Mouse (Mus musculus) sigmoid colon, adult 10 weeks (tissue): ENCODE data around the gene Gm45234. TPM values are rescaled to one million over a fixed set of nuclear protein-coding genes. Genes with fewer than 3 reads are reported as not detected.

Experiments used
- polyA plus RNA-seq: library from polyadenylated mRNA; stranded (reverse); fragments of 350-450 nt; fragmentation: Illumina TruSeq; extraction: RNeasy Lipid Tissue Mini Kit (QIAGEN cat#74804); gene quantifications from one replicate; pipeline ENCODE4 v1.2.3, GENCODE M21; 2014; ENCODE audit warnings: low read depth, low replicate concordance

Gene Gm45234
- not detected for polyA plus RNA-seq

GRCm38 (mm10) chr6:124755831-124756595 lies at the start of gene Gm45234, which contains the start of gene Atn1:
TSS of gene Gm45234 (minus strand) at chr6:124756021.
TSS of gene Atn1 (minus strand) at chr6:124756524.

GRCm38 (mm10) chr6:124779222-124779983 lies 23.6 kb upstream of the Gm45234 start, which contains the start of gene Lrrc23:
TSS of gene Lrrc23 (minus strand) at chr6:124779727.

GRCm38 (mm10) chr6:124769101-124769765 lies 13.4 kb upstream of the Gm45234 start, which contains the start of gene Eno2:
TSS of gene Eno2 (minus strand) at chr6:124769673.

GRCm38 (mm10) chr6:124740888-124741761 lies 14.7 kb downstream of the Gm45234 start, which contains the start of gene Grcc10:
TSS of gene Grcc10 (minus strand) at chr6:124741374.

DNA sequence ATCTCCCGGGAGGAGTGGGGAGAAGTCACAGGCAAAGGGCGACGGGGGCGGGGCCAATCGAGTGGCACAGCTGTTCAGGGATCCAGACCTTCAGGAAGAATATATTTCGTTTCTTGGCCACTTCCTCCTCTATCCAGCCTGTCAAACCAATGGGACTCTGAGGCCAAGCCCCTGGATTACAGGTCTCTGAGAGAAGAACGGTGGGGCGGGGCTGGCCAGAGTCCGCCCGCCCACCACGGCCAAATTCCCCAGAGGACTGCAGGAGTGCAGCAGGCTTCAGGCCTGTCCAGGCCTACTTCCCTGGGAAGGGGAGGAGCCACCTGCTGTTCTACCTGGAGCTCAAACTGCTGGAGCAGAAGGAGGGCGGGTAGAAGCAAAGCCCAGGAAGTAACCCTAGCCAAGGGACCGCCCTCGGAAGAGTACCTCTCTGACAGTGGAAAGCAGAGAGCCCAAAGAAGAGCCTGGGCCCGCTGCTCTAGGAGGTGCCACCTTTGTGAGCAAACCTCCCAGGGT lies 17.3 kb downstream of the Gm45234 start, which contains the start of gene Ptpn6:
TSS of gene Ptpn6 (minus strand) at position 204 of the 513 bp plus-strand sequence.

DNA sequence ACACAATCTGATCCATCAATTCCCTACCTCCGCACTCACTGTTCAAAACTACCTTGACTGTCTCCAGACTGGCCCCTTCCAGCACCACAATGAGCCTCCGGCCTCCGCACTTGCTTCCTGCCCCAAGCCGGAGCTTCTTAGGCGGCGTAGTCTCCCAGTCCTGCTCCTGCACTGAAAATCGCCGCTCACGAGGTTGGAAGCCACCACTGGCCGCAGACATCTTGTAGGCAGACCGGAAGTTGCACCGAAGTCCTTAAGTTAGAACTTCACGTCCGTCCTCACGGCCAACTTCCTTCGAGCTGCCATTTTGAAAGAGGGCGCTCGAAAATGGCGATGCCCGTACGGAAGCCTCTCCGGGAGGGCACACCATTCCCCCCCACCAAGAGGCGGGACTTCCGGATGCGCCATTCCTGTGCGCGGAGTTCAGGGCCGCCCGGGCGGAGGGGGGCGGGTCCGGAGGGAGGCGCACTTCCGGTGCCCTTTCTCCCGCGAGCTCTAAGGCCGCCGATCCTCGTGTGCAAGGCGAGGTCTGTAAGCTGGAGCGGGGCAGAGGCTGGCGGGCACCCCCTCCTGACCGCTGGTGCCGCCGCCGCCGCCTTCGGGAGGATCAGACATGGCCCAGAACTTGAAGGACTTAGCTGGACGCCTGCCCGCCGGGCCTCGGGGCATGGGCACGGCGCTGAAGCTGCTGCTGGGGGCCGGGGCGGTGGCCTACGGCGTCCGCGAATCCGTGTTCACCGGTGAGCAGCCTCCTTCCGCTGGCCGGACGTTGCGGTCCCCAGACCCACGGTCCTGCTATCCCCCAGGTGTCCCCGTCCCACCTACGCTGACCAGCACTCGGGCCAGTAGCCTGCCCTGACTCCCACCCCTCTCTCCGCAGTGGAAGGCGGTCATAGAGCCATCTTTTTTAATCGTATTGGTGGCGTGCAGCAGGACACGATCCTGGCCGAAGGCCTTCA lies 43.7 kb downstream of the Gm45234 start, which contains the start of the genes Emg1 and Phb2:
TSS of gene Emg1 (minus strand) at position 355 of the 959 bp plus-strand sequence.
TSS of gene Phb2 (plus strand) at position 513 of the 959 bp plus-strand sequence.

Other genes with a start within 250 kb of the Gm45234 start
- 11.3 TPM for gene C1ra, start 243.6 kb downstream of the Gm45234 start, polyA plus RNA-seq
- gene C1s1, start 213.7 kb downstream of the Gm45234 start, polyA plus RNA-seq: 103 TPM
- gene C1rb, start 185.7 kb downstream of the Gm45234 start, polyA plus RNA-seq: not detected
- gene C1s2, start 119.9 kb downstream of the Gm45234 start, polyA plus RNA-seq: 0.16 TPM
- 44.6 TPM for gene Lpcat3, start 93.0 kb downstream of the Gm45234 start, polyA plus RNA-seq
- 14.0 TPM for gene Emg1, start 43.8 kb downstream of the Gm45234 start, polyA plus RNA-seq
- gene Phb2, start 43.7 kb downstream of the Gm45234 start, polyA plus RNA-seq: 30.3 TPM
- gene Ptpn6, start 17.3 kb downstream of the Gm45234 start, polyA plus RNA-seq: 1.9 TPM
- gene Grcc10, start 14.6 kb downstream of the Gm45234 start, polyA plus RNA-seq: 3.7 TPM
- gene Atn1, start 503 bp upstream of the Gm45234 start, polyA plus RNA-seq: 0.63 TPM
- 1.9 TPM for gene Eno2, start 13.7 kb upstream of the Gm45234 start, polyA plus RNA-seq
- gene Lrrc23, start 23.7 kb upstream of the Gm45234 start, polyA plus RNA-seq: 0.32 TPM
- gene Spsb2, start 52.6 kb upstream of the Gm45234 start, polyA plus RNA-seq: not detected
- 30.7 TPM for gene Tpi1, start 58.3 kb upstream of the Gm45234 start, polyA plus RNA-seq
- 25.3 TPM for gene Usp5, start 73.5 kb upstream of the Gm45234 start, polyA plus RNA-seq
- 3.8 TPM for gene Cdca3, start 73.5 kb upstream of the Gm45234 start, polyA plus RNA-seq
- gene Gnb3, start 84.3 kb upstream of the Gm45234 start, polyA plus RNA-seq: not detected
- gene P3h3, start 101.7 kb upstream of the Gm45234 start, polyA plus RNA-seq: 0.60 TPM
- not detected for gene Gpr162, start 108.0 kb upstream of the Gm45234 start, polyA plus RNA-seq
- 2.6 TPM for gene Cd4, start 132.2 kb upstream of the Gm45234 start, polyA plus RNA-seq
- gene Lag3, start 155.7 kb upstream of the Gm45234 start, polyA plus RNA-seq: not detected
- 183 TPM for gene Ptms, start 164.1 kb upstream of the Gm45234 start, polyA plus RNA-seq
- gene Mlf2, start 175.4 kb upstream of the Gm45234 start, polyA plus RNA-seq: 11.7 TPM
- 26.0 TPM for gene Cops7a, start 209.5 kb upstream of the Gm45234 start, polyA plus RNA-seq
- not detected for gene Pianp, start 240.7 kb upstream of the Gm45234 start, polyA plus RNA-seq